Mouse (Mus musculus) liver, embryonic 15.5 days (tissue): ENCODE measurements around the gene Ube2e3. TPM values are rescaled to one million over a fixed set of nuclear protein-coding genes. Genes with fewer than 3 reads are reported as not detected.

Experiments used
- ATAC-seq: fragments of 200-750 bp; cut with Nextera tagmentation; 2 replicates; pipeline ENCODE4 v1.8.0; 2017; ENCODE audit warnings: moderate number of reproducible peaks, mild to moderate bottlenecking, moderate library complexity; ENCODE audit not compliant: insufficient read depth
- H3K27ac ChIP-seq: fragments of 300-500 bp; sonication (generic); replicated peaks from 2 replicates; pipeline ENCODE4 v1.5.1; 2015; ENCODE audit warnings: mild to moderate bottlenecking, inconsistent platforms
- H3K27me3 ChIP-seq: fragments of 300-500 bp; sonication (generic); 2 replicates; pipeline ENCODE4 v1.6.1; 2015; ENCODE audit warnings: mild to moderate bottlenecking, inconsistent platforms
- H3K36me3 ChIP-seq: fragments of 300-500 bp; sonication (generic); replicated peaks from 2 replicates; pipeline ENCODE4 v1.6.1; 2015; ENCODE audit warnings: moderate library complexity, mild to moderate bottlenecking, inconsistent platforms
- H3K4me1 ChIP-seq: fragments of 300-500 bp; sonication (generic); replicated peaks from 2 replicates; pipeline ENCODE4 v1.6.1; 2015; ENCODE audit warnings: inconsistent platforms
- H3K4me2 ChIP-seq: fragments of 300-500 bp; sonication (generic); 2 replicates; pipeline ENCODE4 v1.6.1; 2015; ENCODE audit warnings: moderate library complexity, mild to moderate bottlenecking, inconsistent platforms
- H3K4me3 ChIP-seq: fragments of 300-500 bp; sonication (generic); replicated peaks from 2 replicates; pipeline ENCODE4 v1.5.1; 2015; ENCODE audit warnings: mild to moderate bottlenecking, inconsistent platforms
- H3K9ac ChIP-seq: fragments of 300-500 bp; sonication (generic); 2 replicates; pipeline ENCODE4 v1.6.1; 2015; ENCODE audit warnings: moderate library complexity, mild to moderate bottlenecking, inconsistent platforms
- H3K9me3 ChIP-seq: fragments of 300-500 bp; sonication (generic); replicated peaks from 2 replicates; pipeline ENCODE4 v1.6.1; 2016; ENCODE audit warnings: inconsistent platforms
- WGBS: fragments of 180-500 bp; shearing (Covaris S2); methylation state at CpG from one replicate; pipeline ENCODE4 v1.1.7; 2015; ENCODE audit warnings: mixed read lengths; ENCODE audit not compliant: insufficient replicate concordance; 5-methylcytosine and 5-hydroxymethylcytosine counted together
- polyA plus RNA-seq: library from polyadenylated mRNA; unstranded; fragments of >200 nt; fragmentation: Nextera tagmentation; extraction: Ambion mirVana; gene quantifications from 2 replicates; pipeline ENCODE4 v1.2.1, GENCODE M21; 2015

The Ube2e3 gene
- polyA plus RNA-seq: 88.8 and 97.1 TPM in 2 replicates

GRCm38 (mm10) chr2:78867726-78868510, at the start of gene Ube2e3:
Ube2e3 (plus strand) TSS chr2:78868124.
- H3K27me3 ChIP-seq: no peaks in the 10 kb centered on the region
- WGBS: 15% methylated on average over 14 of the region's 14 CpGs
- H3K27ac ChIP-seq: peak within 1 kb of the TSS; percentile 94
- H3K4me2 ChIP-seq: peak within 1 kb of the TSS; percentile 83
- peak within 1 kb of the TSS; percentile 100 for H3K9ac ChIP-seq
- peaks cover 50% of the 10 kb centered on the region for H3K4me1 ChIP-seq
- peak within 1 kb of the TSS; percentile 99 for H3K4me3 ChIP-seq
- no peak; the same call in 1 of the 2 replicates for ATAC-seq
- H3K36me3 ChIP-seq: peaks cover 24% of the 10 kb centered on the region
- no peaks in the 10 kb centered on the region for H3K9me3 ChIP-seq

DNA sequence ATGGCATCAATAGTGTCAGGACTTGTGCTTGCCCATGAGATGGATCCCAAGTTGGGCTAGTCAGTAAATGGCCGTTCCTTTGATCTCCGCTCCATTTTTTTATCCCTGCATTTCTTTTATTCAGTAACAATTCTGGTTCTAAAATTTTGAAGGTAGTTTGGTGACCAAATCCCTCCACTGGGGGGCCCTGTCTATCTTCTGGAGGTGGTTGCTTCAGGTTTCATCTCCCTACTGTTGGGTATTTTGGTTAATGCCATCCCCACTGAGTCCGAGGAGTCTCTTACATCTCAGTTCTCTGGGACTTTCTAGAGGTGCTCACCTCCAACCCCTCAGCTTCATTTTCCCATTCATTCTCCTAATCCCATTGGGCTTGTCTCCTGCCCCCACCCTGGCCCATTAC, 38.0 kb upstream of the Ube2e3 start:
- Histone ChIP-seq H3K4me2 (no peak overlapping the region), H3K9me3 (no peaks in the 10 kb centered on the region), H3K27ac (no peak overlapping the region), H3K27me3 (no peaks in the 10 kb centered on the region), H3K4me1 (no peaks in the 10 kb centered on the region), H3K9ac (no peak overlapping the region), H3K4me3 (no peak overlapping the region), H3K36me3 (no peaks in the 10 kb centered on the region)
- no peak for ATAC-seq
- 73% methylated on average over 3 of the region's 3 CpGs for WGBS

DNA sequence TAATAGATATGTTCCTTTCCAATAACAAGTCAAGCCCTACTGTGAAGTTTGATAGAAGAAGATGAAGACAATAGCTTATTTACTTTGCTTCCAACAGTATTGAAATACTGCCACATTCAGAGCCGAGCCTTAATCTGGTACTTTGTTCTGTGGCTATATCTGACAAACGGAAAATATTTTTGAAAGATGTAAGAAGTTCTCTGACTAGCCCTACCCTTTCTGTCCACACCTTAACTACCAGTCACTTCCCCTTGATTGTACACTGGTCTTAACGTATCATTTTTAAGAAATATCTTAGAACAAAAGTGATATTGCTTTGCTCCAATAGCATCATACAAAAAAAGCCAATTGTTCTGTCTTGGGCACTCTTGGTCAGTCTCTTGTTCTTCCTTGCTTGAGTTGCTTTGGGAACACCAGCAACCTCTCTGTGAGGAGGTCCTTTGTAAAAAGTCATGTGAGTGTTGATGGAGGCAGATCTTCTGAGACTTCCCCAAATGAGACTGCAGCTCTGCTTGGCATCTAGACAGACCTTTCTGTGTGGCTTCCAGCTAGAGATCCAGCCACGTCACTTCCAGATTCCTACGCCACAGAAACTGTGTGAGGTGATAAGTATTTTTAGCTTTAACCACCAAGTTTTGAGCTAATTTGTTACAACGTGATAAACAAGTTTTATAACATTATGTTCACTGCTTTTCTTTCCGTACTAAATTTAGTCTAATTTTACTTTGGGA, 26.3 kb upstream of the Ube2e3 start:
- whole genome bisulfite sequencing: 32% methylated on average over 7 of the region's 7 CpGs
- no peak overlapping the region for H3K4me2 ChIP-seq
- H3K27me3 ChIP-seq: 0 out of 2 replicates have a peak, but pooled peaks cover 4% of the 10 kb centered on the region
- no peak for ATAC-seq
- H3K36me3 ChIP-seq: no peaks in the 10 kb centered on the region
- H3K4me3 ChIP-seq: no peak overlapping the region
- no peaks in the 10 kb centered on the region for H3K9me3 ChIP-seq
- H3K27ac ChIP-seq: no peak overlapping the region
- H3K9ac ChIP-seq: no peak overlapping the region
- H3K4me1 ChIP-seq: no peaks in the 10 kb centered on the region

- no peak overlapping the region for H3K4me3 ChIP-seq
- H3K4me1 ChIP-seq: no peaks in the 10 kb centered on the region
- no peak for ATAC-seq
- H3K4me2 ChIP-seq: no peak overlapping the region
- no peak overlapping the region for H3K9ac ChIP-seq
- 71% methylated on average over 5 of the region's 5 CpGs for WGBS
- H3K27ac ChIP-seq: no peak overlapping the region
- 0 out of 2 replicates have a peak, but pooled peaks cover 4% of the 10 kb centered on the region for H3K27me3 ChIP-seq
- H3K9me3 ChIP-seq: no peaks in the 10 kb centered on the region
- no peaks in the 10 kb centered on the region for H3K36me3 ChIP-seq
Observed at GRCm38 (mm10) chr2:78844365-78844764, 23.6 kb upstream of the Ube2e3 start.

- no peak for ATAC-seq
- 72% methylated on average over 12 of the region's 12 CpGs for WGBS
- Histone ChIP-seq H3K4me1 (no peaks in the 10 kb centered on the region), H3K4me2 (no peak overlapping the region), H3K4me3 (no peak overlapping the region), H3K9ac (no peak overlapping the region), H3K9me3 (no peaks in the 10 kb centered on the region), H3K27me3 (0 out of 2 replicates have a peak, but pooled peaks cover 4% of the 10 kb centered on the region), H3K36me3 (no peaks in the 10 kb centered on the region), H3K27ac (no peak overlapping the region)
Observed at GRCm38 (mm10) chr2:78845274-78845673, 22.6 kb upstream of the Ube2e3 start.

- Histone ChIP-seq H3K9me3 (no peaks in the 10 kb centered on the region), H3K27me3 (0 out of 2 replicates have a peak, but pooled peaks cover 4% of the 10 kb centered on the region), H3K27ac (no peak overlapping the region), H3K4me1 (no peaks in the 10 kb centered on the region), H3K9ac (no peak overlapping the region), H3K4me2 (no peak overlapping the region), H3K4me3 (no peak overlapping the region), H3K36me3 (no peaks in the 10 kb centered on the region)
- no peak for ATAC-seq
- 75% methylated on average over 10 of the region's 10 CpGs for WGBS
Observed at GRCm38 (mm10) chr2:78845717-78846116, 22.2 kb upstream of the Ube2e3 start.

GRCm38 (mm10) chr2:78854315-78854714, 13.6 kb upstream of the Ube2e3 start:
- 73% methylated on average over 8 of the region's 8 CpGs for WGBS
- Histone ChIP-seq H3K4me3 (no peak overlapping the region), H3K36me3 (no peaks in the 10 kb centered on the region), H3K4me2 (no peak overlapping the region), H3K27me3 (no peaks in the 10 kb centered on the region), H3K27ac (no peak overlapping the region), H3K9me3 (no peaks in the 10 kb centered on the region), H3K9ac (no peak overlapping the region), H3K4me1 (peaks cover 11% of the 10 kb centered on the region)
- ATAC-seq: no peak

DNA sequence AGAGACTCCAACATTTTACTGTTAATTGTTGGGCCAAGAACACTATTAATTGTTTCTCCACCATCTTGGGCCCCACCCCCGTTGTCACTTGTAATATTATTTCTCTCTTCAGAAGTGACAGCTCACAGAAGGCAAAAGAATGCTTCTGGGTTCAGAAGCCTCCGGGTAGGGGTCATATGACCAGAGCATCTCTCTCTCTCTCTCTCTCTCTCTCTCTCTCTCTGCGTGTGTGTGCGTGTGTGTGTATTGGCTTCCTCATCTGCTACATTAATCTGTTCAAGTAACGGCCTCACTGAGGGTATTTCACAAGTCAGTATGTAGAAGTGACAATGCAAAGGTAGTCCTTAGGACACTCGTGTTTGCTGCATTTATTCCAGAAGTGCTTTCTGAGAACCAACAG, 9.3 kb upstream of the Ube2e3 start:
- H3K9ac ChIP-seq: no peak overlapping the region
- peaks cover 50% of the 10 kb centered on the region for H3K4me1 ChIP-seq
- H3K27ac ChIP-seq: peak overlapping the region; percentile 85
- no peaks in the 10 kb centered on the region for H3K9me3 ChIP-seq
- peak overlapping the region; percentile 47; the same call in 1 of the 2 replicates for H3K4me2 ChIP-seq
- H3K36me3 ChIP-seq: no peaks in the 10 kb centered on the region
- WGBS: 61% methylated on average over 6 of the region's 6 CpGs
- no peaks in the 10 kb centered on the region for H3K27me3 ChIP-seq
- H3K4me3 ChIP-seq: no peak overlapping the region
- no peak for ATAC-seq

DNA sequence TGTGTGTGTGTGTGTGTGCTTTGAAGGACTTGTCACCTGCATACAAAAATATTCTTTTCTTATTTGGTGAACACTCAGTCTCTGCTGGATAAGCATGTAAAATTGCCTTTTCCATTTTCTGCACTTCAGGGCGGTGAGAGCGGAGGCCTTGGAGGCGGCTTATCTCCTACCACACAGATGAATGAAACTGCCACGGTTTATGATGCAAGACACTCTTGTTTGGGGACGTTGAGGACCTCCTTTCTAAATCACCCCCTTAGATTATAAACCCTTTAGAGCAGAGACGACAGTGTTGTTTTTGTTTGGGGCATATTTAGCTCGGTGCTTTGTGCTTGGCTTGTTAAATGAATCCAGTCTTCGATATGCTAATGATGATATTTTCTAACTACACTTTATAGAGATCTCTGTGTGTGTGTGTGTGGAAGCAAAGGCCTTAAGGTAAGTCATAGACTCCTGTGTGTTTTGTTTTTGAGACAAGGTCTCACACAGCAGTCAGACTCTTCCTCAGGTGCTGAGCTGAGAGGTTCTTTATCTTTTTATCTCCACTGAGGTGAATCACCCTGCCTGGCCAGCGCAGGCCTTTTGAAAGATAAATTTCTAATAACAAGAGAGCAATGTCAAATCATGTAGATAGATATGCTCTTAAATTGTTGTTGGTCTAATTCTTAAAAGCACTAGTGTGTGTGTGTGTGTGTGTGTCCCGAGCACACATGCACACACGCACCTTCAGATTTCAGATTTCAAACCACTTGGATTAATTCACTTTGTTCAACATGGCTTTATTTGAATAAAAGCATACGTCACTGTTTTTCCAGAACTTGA, 8.4 kb upstream of the Ube2e3 start:
- H3K4me2 ChIP-seq: peak overlapping the region; percentile 47
- H3K4me1 ChIP-seq: peaks cover 51% of the 10 kb centered on the region
- peak overlapping the region; percentile 14; the same call in 1 of the 2 replicates for H3K4me3 ChIP-seq
- peak overlapping the region; percentile 85 for H3K27ac ChIP-seq
- ATAC-seq: peak; percentile 91
- H3K27me3 ChIP-seq: no peaks in the 10 kb centered on the region
- 33% methylated on average over 12 of the region's 12 CpGs for WGBS
- H3K9ac ChIP-seq: peak overlapping the region; percentile 16; the same call in 1 of the 2 replicates
- H3K9me3 ChIP-seq: no peaks in the 10 kb centered on the region
- no peaks in the 10 kb centered on the region for H3K36me3 ChIP-seq

DNA sequence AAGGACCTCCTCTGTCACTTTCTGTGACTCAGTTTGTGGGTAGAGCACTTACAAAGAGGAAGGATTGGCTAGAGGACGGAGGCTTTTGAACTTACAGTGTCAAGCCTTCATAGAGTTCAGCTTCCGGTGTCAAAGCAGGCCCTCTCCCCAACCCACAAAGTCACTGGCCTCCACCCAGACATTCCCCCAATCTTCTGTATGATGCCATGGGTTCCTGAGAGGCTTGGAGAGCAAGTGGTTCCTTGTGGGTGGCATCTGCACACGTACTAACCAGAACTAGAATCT, 7.9 kb upstream of the Ube2e3 start:
- ATAC-seq: no peak
- H3K4me2 ChIP-seq: peak overlapping the region; percentile 47; the same call in 1 of the 2 replicates

DNA sequence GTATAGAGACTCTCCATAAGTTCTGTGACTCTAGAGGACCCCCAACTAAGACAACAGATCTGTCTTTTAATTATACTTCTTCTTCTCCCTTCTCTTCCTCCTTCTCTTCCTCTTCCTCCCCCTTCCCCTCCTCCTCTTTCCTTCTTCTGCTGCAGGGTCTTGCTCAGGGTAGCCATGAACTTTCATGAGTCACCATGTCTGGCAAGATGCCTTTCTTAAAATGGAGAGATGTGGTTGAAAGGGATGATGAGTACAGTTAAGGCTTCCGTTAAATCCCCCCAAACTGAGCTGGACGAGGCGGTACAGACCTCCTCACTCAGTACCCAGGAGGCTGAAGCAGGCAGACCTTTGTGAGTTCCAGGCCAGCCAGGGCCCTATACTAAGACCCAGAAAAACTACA, 3.8 kb upstream of the Ube2e3 start:
- no peak overlapping the region for H3K4me2 ChIP-seq
- ATAC-seq: no peak
- peaks cover 56% of the 10 kb centered on the region for H3K4me1 ChIP-seq
- no peaks in the 10 kb centered on the region for H3K9me3 ChIP-seq
- 82% methylated on average over 3 of the region's 3 CpGs for WGBS
- no peak overlapping the region for H3K9ac ChIP-seq
- H3K27me3 ChIP-seq: no peaks in the 10 kb centered on the region
- H3K4me3 ChIP-seq: no peak overlapping the region
- no peak overlapping the region for H3K27ac ChIP-seq
- H3K36me3 ChIP-seq: no peaks in the 10 kb centered on the region

More for the DNA sequence above, 7.9 kb upstream of the Ube2e3 start:
- peaks cover 51% of the 10 kb centered on the region for H3K4me1 ChIP-seq
- no peaks in the 10 kb centered on the region for H3K9me3 ChIP-seq
- peak overlapping the region; percentile 85 for H3K27ac ChIP-seq
- H3K36me3 ChIP-seq: no peaks in the 10 kb centered on the region
- no peak overlapping the region for H3K4me3 ChIP-seq
- no peak overlapping the region for H3K9ac ChIP-seq
- H3K27me3 ChIP-seq: no peaks in the 10 kb centered on the region
- 42% methylated on average over 3 of the region's 3 CpGs for WGBS
